Mouse (Mus musculus) fat pad, adult 2 months (tissue): ENCODE measurements around the gene Vps33b.

Source experiments
- DNase-seq: peaks from one replicate; pipeline ENCODE4 v3.0.0-alpha.2; 2011; ENCODE audit warnings: low read depth, low spot score; ENCODE audit errors: extremely low read depth

Vps33b gene

GRCm38 (mm10) chr7:80267764-80268163 lies 1.7 kb upstream of the Vps33b start:
- DNase-seq = no peak

DNA sequence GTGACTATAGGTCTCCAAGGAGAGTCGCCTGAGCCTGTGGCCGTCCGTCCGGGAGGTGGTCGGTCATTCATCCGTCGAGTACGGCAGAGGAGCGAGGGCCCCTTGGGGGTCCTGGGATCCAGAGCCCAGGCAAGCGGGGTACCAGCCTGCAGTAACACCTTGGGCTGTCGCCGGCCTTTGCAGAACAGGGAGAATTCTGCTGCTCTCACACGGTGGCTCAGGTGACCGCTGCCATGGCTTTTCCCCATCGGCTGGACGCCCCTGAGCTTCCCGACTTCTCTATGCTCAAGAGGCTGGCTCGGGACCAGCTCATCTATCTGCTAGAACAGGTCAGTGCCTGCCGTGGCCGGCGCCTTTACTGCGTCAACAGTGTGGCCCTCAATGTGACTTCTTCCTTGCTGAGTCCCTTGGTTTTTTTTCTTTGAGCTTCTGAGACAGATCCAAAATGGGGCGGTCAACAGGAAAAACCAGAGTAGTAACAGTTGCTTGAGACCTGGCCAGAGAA lies 354 bp downstream of the Vps33b start:
- DNase-seq = no peak

- no peak for DNase-seq
These were observed 4.0 kb downstream of the Vps33b start for GRCm38 (mm10) chr7:80273456-80273855.

DNA sequence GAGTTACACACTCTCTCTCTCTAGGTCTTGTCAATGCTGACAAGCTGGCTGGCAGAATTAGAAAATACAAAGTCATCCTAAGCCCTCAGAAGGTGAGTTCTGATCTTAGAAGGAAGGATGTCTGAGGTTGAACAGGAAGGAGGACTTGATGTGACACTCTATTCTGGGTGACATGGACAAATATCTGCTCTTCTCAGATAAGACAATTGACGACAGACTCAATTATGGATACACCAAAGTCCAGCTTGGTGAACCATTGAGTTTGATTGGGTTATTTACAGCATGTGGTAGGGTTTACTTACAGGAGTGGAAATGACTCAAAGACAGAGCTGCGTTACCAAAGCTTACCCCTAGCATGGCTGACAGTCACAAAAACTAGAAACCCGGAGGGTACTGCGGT lies 6.9 kb downstream of the Vps33b start:
- no peak for DNase-seq

DNA sequence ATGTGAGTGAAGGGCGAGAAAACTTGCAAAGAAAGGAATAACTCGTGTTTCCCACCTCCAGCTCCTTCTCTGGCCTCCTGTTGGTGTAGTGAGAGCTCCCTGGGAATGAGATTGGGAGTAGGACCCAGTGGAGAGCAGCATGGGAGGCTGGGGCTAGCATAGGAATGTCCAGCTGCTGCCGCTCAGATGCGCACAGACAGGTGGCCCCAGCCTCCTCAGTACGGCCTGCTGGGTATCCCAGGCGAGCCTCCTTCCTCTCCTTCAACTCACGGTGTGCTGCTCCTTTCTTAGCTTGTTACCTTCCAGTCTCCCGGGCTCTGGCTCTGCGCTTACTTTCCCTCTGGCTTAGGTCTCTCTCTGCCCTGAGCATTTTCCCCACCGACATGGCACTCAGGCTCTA lies 10.6 kb downstream of the Vps33b start:
- DNase-seq = no peak

DNA sequence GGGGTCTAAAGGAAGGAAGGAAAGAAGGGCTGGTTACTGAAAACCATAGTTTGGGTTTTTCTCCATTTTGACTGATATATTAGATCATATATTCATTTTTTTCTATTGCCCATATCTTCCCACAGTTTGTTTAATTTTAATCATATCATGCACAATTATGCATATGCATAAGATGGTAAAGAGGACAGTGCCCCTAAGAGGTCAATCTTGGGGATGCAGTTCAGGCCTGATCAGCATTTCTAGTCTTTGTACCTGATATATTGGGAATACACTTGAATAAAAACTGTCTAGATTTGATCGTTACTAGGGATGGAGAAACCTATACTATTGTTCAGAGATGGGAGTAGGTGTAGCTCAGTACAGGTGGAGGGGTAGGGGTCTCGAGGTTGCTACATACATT lies 11.5 kb downstream of the Vps33b start:
- DNase-seq = no peak

DNA sequence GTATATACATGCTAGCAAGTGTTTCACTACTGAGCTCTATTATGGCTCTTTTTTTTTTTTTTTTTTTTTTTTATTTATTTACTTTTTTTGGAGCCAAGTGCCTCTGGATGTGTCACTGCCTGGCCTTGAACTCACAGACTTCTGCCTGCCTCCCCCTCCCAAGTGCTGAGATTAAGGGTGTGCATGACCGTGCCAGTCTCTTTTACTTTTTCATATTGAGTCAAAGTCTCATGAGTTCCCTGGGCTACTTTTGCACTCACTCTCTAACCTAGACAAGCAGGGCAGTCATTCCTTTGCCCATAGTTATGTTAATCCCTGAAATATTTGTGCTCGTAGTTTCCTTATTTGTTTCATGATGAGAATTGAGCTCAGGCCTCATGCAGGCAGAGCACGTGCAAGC lies 12.2 kb downstream of the Vps33b start:
- DNase-seq = no peak

- DNase-seq = no peak
These were observed 13.9 kb downstream of the Vps33b start for GRCm38 (mm10) chr7:80283226-80283918.

- no peak for DNase-seq
These were observed 14.9 kb downstream of the Vps33b start for GRCm38 (mm10) chr7:80284391-80284790.

GRCm38 (mm10) chr7:80285725-80286124 lies 16.3 kb downstream of the Vps33b start:
- DNase-seq = no peak

- no peak for DNase-seq
These were observed 18.3 kb downstream of the Vps33b start for GRCm38 (mm10) chr7:80287736-80288135.

DNA sequence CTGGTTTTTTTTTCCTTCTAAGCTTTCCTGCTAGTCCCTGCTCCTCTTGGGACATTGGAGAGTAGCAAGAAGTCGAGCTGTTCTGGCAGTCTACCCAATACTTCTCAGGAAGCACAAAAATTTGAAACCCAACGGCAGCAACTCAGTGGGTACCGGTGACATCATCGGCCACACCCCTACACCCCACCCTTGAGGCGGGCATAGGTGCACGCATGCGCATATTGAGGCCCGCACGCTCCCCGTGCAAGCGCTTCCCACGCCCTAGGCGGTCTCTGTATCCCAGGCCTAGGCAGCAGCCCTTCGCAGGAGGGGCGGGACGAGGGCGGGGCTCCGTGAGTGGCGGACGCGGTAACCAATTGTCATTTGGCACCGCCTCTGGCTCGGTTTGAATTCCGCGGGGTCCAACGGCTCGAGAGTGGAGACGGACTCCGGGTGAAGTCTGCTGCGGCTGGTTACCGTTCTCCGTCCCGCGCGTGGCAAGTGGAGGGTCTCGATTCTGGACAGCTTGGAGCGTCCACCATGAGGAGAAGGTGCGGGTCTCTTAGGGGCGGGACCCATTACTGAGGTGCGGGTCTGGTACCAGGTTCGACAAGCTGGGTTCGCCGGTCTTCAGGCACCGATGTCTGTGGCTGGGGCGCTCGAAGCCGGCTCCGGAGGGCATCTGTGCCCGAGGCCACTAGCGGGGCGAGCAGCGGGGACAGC lies 24.8 kb downstream of the Vps33b start, which contains the start of gene Prc1:
Gene Prc1, plus strand, starts transcription at position 389 of the 702 bp plus-strand sequence.
- DNase-seq = peak; percentile 68

- DNase-seq = no peak
These were observed 25.6 kb downstream of the Vps33b start for GRCm38 (mm10) chr7:80294764-80295648.

DNA sequence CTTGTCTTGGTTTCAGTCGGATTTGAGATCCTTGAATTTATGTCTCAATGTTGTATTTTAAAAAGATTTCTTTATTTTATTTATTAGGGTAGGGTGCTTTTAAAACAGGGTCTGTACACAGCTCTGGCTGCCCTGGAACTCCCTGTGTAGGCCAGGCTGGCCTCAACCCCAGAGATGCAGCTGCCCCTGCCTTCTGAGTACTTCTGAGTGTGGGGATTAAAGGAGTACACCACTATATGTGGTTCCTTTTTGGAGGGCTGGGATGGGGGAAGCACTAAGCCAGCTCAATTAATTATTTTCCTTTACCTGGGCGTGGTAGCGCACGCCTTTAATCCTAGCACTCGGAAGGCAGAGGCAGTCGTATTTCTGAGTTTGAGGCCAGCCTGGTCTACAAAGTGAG lies 27.0 kb downstream of the Vps33b start:
- no peak for DNase-seq

DNA sequence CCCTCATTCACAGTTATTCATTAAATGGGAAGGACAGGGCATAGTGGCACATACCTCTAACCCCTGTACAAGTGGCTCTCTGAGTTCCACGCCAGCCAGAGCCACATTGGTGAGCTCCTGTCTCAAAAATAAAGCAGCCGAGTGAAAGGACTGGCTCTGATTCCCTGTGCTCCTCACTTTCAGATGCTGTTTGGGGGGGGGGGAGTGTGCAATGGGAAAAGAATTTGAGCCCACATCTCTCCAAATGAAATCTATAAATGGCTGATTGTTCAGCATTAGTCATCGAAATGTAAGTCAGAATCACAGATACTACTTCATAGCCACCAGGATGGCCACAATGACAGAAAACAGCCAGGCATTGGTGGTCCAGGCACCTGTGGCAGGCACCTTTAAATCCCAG lies 27.6 kb downstream of the Vps33b start:
- no peak for DNase-seq

DNA sequence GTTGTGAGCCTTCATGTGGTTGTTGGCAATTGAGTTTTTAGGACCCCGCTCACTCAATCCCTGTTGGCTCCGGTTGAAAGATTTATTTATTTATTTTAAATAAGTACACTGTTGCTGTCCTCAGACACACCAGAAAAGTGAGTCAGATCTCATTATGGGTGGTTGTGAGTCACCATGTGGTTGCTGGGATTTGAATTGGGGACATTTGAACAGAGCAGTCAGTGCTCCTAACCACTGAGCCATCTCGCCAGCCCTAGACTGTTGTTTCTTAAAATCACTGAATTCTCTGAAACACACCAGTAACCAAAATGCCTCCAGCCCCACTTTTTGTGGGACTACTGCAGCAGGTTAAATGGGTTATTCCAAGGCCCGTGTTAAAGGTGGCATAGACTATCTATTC lies 29.3 kb downstream of the Vps33b start:
- no peak for DNase-seq

- DNase-seq = no peak
These were observed 30.1 kb downstream of the Vps33b start for GRCm38 (mm10) chr7:80299568-80299967.

GRCm38 (mm10) chr7:80301522-80301921 lies 32.1 kb downstream of the Vps33b start:
- no peak for DNase-seq

DNA sequence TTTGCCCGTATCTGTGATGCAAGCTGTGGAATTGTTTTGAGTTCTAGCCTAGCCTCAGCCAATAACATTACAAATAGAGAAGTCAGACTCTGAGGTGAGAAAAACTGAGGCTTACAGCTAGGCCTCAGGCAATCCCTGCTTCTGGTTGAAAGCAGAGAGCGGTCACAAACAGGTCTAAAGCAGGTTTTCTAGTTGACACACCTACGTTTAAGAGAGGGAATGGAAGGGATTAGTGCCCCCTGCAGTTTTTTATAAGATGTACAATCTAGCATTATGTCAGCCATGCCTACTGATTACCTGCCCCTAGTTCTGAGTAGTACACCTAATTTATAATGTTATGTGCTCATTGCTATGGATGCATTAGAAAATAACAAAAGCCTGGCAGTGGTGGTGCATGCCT lies 38.3 kb downstream of the Vps33b start:
- no peak for DNase-seq

DNA sequence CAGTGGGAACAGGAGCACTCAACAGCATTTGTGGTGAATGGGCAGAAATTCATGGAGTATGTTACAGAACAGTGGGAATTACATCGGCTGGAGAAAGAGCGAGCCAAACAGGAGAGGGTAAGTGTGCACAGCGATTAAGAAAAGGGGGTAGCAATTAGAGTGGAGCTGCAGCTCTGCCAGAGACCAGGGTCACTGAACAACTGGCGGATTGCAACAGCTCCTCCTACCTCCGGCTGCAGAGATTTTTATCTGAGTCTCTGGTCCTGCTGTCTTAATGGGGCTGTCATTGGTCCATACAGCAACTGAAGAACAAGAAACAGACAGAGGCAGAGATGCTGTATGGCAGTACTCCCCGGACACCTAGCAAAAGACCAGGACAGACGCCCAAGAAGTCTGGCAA lies 41.3 kb downstream of the Vps33b start:
- no peak for DNase-seq

- no peak for DNase-seq
These were observed 46.3 kb downstream of the Vps33b start for GRCm38 (mm10) chr7:80315733-80316132.
